Mouse (Mus musculus) liver, adult 2 months (tissue): ENCODE results near the gene Iffo1.
"Not testable (repeated sequence)": the region's sequence is repeated elsewhere in the genome, so short reads cannot be mapped to it uniquely, and the experiment has no call there.

Source experiments
- CTCF ChIP-seq: fragments of 200-500 bp; IDR thresholded peaks from 2 replicates; pipeline ENCODE4 v1.5.1; 2011; ENCODE audit warnings: low read depth, low read length, control low read depth
- POLR2A ChIP-seq: fragments of 200-500 bp; IDR thresholded peaks from 2 replicates; pipeline ENCODE4 v1.6.1; 2011; ENCODE audit warnings: low read length, control low read depth; ENCODE audit not compliant: insufficient read depth; ENCODE audit errors: extremely low read depth

GRCm38 (mm10) chr6:125161971-125162370, 16.9 kb downstream of the Iffo1 start:
- not testable (repeated sequence) for TF ChIP-seq POLR2A
- peak; percentile 24; the same call in 1 of the 2 replicates for TF ChIP-seq CTCF
